Mouse (Mus musculus): Measurements from ENCODE around the gene Rps9.
"Not testable (repeated sequence)": the region's sequence is repeated elsewhere in the genome, so short reads cannot be mapped to it uniquely, and the experiment has no call there.

Gene Rps9

DNA sequence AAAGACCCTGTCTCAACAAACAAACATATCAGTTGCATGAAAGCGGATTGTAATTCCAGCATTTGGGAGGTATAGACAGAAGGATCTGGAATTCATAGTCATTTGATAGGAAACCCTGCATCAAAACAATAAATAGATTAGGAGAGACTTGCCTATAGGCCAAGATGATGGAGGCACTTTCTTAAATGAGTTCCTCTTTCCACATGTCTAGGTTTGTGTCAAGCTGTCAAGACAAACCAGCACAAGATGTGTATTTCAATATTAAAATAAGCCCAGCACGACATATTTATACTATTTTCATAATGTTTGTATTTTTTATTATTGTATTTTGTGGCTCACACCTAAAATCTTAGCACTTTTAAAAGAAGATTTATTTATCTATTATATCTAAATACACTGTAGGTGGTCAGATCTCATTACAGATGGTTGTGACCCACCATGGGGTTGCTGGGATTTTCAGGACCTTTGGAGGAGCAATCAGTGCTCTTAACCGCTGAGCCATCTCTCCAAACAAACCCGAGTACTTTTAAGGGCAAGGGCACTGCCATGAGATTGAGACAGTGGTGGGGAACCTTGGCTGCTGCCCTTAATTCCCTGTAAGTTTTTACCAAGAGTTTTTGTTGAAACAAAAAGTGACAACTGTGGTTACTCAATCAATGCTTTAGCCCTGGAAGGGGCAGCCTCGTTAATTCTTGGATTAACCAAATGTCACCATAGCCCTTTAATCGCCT, 480 bp upstream of the Rps9 start:
- DNase-seq: no peak

DNA sequence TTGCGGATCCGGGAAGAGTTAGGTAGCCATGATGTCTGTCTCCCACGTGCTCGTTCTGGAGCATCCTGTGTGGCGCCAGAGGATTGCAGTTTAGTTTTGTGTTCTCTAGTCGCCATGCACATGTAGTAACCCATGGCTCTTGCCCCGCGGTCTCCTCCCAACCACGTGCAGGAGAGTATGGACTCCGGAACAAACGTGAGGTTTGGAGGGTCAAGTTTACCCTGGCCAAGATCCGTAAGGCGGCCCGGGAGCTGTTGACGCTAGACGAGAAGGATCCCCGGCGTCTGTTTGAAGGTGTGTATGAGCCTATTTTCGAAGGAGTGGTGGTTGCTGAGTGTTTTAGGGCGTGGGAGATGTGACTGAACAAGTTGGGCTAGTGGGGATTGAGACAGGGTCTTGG, 682 bp downstream of the Rps9 start:
- DNase-seq: no peak

DNA sequence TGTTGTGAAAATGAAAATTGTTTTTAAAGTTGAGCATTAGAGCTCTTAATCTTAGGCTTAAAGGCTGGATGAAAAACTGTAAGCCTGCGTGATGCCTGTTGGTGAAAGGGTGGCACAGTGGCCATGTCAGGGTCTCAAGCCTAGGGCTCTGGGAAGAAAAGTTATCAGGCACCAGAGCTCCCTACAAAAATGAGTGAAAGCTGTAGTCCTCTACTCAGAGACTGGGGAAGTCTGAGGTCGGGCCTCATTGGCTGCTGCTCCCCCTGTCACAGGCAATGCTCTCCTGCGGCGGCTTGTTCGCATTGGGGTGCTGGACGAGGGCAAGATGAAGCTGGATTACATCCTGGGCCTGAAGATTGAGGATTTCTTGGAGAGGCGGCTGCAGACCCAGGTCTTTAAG, 1.7 kb downstream of the Rps9 start:
- DNase-seq: not testable (repeated sequence)

DNA sequence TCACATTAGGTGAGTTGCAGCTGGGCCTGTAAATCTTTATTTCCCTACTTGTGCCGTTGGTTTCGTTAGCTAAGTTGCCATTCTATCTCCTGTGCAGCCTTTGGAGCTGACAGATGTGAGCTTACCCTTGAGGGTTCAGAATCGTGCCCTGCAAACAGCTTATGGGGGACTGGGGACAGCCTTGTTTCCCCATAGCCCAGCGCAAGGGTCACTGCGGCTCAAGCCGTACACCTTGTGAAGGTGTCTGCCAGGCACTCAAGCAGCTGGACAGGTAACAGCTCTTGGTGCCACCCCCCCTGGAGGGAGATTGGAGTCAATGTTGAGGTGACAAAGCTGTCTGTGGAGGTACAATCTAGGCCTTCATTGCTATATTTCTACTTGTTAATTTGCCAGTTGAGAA, 2.1 kb downstream of the Rps9 start:
- no peak for DNase-seq

DNA sequence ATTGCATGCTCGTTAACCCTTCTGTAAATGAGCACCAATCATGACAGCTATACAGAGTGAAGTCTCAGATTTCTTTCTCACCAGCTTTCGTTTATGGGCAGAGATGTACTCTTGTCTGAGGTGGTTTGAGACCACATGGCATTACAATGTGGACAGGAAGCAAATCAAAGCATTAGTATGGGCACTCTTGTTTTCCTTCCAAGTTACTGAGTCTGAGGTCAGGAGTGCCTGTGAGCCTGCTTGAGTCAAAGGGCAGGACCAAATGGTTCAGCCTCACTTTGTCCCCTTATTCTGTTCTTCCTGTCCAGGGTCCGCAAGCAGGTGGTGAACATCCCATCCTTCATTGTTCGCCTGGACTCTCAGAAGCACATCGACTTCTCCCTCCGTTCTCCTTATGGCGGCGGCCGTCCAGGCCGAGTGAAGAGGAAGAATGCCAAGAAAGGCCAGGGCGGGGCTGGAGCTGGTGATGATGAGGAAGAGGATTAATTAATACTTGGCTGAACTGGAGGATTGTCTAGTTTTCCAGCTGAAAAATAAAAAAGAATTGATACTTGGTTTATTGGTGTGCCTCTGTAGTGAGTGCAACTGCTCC, 2.6 kb downstream of the Rps9 start:
- no peak for DNase-seq

DNA sequence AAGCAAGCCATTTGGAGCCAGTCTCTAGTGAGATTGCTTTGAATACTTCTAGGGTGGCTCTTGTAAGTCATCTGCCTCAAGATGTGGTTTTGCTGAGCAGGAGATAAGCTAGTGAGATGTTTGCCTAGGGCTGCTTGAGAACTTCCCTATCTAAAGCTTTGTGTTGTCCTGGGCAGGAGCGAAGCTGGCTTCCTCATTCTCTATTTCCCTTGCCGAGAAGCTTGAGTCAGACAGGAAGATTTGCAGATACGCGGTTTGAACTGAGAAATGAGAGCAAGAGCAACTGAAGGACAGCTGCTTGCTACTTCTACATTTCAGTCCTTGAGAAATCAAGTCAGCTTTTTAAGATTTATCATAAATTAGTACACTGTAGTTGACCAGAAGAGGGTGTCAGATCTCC, 3.2 kb downstream of the Rps9 start:
- no peak for DNase-seq

DNA sequence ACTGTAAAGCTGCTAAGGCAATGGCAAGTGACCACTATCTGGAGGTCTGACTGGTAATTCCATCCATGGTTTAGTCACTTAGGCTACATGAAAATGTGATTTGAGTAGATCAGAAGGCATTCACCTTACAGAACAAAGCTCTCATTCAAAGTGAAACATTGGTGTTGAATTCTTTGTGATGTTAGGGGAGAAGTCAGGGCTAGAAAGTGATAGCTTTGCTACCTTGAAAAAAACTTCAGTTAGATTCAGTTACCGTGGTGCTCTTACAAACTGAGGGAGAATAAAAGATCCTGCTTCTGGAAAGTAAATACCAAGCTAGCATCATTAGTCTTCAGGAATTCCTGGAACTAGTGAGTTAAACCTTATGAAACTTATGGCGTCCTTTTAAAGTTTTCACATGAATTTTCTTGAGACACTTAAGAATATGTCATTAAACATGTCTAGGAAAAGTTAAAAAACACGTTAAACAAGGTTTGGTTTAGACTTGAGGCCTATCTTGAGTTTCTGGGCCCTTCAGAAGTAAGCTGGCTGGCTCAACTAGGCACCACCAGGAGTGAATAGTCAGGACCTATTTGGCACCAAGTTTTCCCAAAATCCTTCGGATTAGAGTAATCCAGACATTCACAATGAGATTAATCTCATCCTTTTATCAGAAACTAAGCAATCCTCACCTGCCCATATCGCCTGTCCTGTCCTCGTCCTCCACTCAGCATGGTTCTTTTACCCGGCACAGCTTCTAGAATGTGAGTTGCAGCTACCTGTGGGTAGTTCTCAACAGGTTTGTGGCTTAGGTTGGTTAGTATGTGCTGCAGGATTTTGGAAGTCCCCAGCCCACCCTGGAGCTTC, 4.0 kb downstream of the Rps9 start:
- DNase-seq: no peak

DNA sequence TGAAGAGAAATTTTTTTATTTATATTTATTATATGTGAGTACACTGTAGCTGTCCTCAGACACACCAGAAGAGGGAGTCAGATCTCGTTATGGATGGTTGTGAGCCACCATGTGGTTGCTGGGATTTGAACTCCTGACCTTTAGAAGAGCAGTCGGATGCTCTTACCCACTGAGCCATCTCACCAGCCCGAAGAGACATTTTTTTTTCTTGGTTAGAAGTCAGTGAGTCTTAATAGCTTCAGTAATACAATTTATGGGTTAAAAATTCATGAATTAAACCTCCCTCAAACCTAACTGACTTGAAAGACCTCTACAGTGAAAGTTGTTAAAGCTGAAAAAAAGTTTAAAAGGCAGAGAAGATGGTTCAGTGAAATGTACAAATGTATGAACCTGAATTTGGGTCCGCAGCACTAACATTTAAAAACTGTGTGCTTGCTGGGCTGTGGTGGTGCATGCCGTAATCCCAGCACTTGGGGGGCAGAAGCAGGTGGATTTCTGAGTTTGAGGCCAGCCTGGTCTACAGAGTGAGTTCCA, 4.7 kb downstream of the Rps9 start:
- not testable (repeated sequence) for DNase-seq

DNA sequence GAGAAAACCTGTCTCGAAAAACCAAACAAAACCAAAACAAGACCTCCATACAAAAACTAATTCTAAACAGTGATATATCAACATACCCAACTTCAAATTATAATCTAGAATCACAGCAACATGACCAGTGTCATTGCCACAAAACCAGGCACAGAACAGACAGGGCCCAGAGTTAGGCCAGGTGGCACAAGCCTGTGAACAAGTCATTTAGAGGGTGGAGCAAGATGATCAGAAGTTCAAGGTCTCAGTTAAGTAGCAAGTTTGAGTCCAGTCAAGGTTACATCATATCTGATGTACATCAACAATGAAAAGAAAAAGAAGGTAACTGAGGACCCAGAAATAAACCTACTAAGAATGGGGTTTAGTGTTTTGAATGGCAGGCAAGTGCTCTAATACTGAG, 5.2 kb downstream of the Rps9 start:
- DNase-seq: no peak

DNA sequence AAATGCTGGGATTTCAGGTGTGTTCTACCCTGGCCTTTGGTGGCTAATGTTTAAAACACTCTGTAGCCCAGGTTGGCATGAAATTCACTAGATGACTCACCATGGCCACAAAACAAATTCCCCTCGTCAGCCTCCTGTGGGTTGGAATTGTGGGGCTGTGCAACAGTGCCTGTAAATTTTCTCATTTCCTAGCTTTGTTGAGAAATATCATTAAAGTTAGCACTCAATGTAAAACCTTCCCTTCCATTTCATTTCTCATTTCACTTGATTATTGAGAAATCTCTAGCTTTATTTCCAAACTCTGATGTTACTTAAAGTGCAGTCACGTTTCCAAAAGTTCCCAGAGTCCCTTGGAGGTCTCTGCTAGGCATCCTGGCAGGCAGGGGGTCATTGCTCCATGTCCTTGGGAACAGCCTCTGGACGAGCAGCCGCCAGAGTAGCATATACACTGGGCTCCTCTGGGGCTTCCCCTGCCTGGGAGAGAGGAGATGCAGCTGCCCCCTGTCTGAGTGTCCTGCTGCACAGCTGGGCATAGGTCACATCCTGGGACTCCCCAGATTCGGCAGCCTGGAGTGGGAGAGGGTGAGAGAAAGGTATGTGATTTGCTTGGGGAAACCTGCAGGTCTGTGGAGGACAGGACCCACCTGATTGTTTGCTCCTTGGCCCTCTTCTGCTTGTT, 8.6 kb downstream of the Rps9 start:
- no peak for DNase-seq

DNA sequence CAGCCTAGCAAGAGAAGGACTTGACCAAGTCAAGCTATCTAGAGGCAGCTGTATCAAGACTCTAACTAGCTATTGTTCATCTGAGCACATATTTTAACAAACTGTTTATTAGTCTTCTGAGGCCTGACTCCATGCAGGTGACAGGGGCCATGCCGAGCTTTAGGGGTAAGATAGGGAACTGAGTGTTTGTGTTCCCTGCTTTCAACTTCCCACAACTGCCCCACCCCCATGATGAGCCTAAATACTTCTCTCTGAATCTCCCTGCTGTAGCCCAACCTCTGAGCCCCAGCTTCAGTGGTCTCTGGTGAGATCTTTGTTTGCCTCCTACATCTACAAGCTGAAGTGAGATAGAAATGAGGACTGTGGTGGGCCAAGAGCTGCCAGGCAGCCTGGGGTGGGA, 11.5 kb downstream of the Rps9 start:
- DNase-seq: no peak

DNA sequence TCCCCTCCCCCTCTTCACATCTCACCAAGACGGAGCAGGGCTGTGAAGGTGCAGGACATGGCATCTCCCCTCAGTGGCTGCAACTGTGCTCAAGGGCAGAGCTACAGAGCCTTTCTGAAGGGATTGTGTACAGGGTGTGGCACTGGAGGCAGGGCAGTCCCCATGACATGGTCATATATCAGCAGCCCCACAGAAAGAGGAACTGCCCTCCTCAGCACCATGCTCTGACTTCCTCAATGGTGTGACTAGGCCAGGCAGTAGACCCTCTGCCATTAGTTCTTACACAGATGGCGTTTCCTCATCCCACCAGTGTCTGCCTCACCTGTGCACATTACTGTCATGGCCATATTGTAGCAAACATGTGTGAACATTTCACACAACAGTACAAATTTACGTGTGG, 16.5 kb downstream of the Rps9 start, which contains the start of gene Pirb:
TSS of gene Pirb (minus strand) at position 124 of the 400 bp plus-strand sequence.
- DNase-seq: not testable (repeated sequence)

DNA sequence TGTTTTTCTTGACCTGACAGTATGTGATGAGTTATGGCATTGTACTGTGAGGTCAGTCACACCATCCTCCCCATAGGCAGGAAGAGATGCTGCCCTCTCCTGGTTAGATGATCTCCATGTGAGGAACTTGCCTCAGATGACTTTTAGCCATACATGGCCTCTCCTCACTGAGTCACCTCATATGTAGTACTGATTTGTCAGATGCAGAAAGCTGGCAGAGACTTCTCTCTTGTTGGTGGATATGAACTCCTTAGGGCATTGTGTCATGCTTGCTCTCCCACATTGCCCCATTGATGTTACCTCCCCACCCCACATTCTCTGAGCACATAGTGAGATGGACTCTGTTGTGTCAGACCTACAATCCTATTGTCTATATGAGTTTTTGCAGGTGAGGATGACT, 21.7 kb downstream of the Rps9 start:
- not testable (repeated sequence) for DNase-seq

DNA sequence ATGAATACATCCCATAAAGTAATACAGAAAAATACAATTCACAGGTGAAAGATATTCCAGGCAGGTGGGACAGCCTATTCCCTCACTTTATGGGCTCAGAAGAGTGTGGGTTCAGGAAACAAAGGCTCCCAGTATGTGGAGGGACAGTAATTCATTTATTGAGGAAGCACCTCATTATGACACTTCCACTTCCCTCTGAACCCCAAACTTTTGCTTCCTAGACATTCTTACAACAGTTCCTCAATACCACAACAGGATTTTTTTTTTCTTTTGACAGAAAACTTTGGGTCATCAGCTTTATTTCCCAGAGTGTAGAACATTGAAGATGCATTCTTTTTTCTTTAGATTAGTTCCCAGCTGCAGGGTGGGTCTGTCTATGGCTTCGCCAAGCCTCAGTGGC, 28.9 kb downstream of the Rps9 start:
- not testable (repeated sequence) for DNase-seq

All from thymus, postnatal 25 days (tissue).